Mouse (Mus musculus) limb, embryonic 13.5 days (tissue): ENCODE measurements around the gene Nxph4. TPM values are rescaled to one million over a fixed set of nuclear protein-coding genes. Genes with fewer than 3 reads are reported as not detected.

Experiments used
- ATAC-seq: fragments of 200-750 bp; cut with Nextera tagmentation; 2 replicates; pipeline ENCODE4 v1.8.0; 2017; ENCODE audit warnings: low read depth, moderate number of reproducible peaks, moderate TSS enrichment; ENCODE audit not compliant: low FRiP score
- H3K27ac ChIP-seq: fragments of 300-500 bp; sonication (generic); 2 replicates; pipeline ENCODE4 v1.5.1; 2015; ENCODE audit warnings: inconsistent platforms, mild to moderate bottlenecking, moderate library complexity
- H3K27me3 ChIP-seq: fragments of 300-500 bp; sonication (generic); 2 replicates; pipeline ENCODE4 v1.6.1; 2015; ENCODE audit warnings: mild to moderate bottlenecking, inconsistent platforms
- H3K36me3 ChIP-seq: fragments of 300-500 bp; sonication (generic); 2 replicates; pipeline ENCODE4 v1.6.1; 2015; ENCODE audit warnings: inconsistent platforms, mild to moderate bottlenecking, moderate library complexity
- H3K4me1 ChIP-seq: fragments of 300-500 bp; sonication (generic); 2 replicates; pipeline ENCODE4 v1.6.1; 2015; ENCODE audit warnings: inconsistent platforms
- H3K4me2 ChIP-seq: fragments of 300-500 bp; sonication (generic); replicated peaks from 2 replicates; pipeline ENCODE4 v1.6.1; 2015; ENCODE audit warnings: inconsistent platforms, mild to moderate bottlenecking, moderate library complexity
- H3K4me3 ChIP-seq: fragments of 300-500 bp; sonication (generic); 2 replicates; pipeline ENCODE4 v1.5.1; 2015; ENCODE audit warnings: moderate library complexity, mild to moderate bottlenecking, inconsistent platforms
- H3K9ac ChIP-seq: fragments of 300-500 bp; sonication (generic); 2 replicates; pipeline ENCODE4 v1.6.1; 2015; ENCODE audit warnings: mild to moderate bottlenecking, inconsistent platforms
- H3K9me3 ChIP-seq: fragments of 300-500 bp; sonication (generic); 2 replicates; pipeline ENCODE4 v1.6.1; 2016; ENCODE audit warnings: inconsistent platforms
- WGBS: fragments of 180-500 bp; shearing (Covaris S2); methylation state at CpG from one replicate; pipeline ENCODE4 v1.1.7; 2015; 5-methylcytosine and 5-hydroxymethylcytosine counted together
- polyA plus RNA-seq: library from polyadenylated mRNA; unstranded; fragments of >200 nt; fragmentation: Nextera tagmentation; extraction: Ambion mirVana; gene quantifications from 2 replicates; pipeline ENCODE4 v1.2.1, GENCODE M21; 2015

Nxph4 gene
- polyA plus RNA-seq, 1 experiment from 2014 or later: 10.7 TPM

DNA sequence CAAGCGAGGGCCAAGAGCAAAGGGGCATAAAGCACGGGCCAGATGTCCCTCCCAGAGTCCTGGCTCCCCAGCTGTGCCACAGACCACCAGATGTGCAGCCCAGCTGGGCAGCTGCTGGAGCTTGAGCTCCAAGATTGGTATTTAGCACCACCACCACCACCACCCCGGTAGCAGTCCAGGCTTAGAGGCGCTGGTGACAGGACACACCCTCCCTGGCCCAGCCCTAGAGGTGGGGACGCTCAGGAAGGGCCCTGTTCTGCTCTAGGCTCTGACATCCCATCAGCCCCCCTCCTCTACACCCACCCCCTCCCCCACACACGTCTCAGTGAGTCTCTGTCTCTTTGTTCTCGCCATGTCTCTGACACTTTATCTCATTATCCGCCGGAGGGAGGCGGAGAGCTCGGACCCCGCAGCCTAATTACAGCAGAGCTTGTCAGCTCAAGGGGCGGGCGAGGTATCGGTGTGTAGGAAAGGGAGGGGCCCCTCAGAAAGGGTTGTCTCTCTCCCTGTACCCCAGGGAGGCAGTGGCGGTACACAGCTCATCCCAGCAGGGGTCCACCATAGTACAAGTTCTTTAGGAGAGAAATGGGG is 20.8 kb downstream of the Nxph4 start:
- peaks cover 16% of the 10 kb centered on the region for H3K36me3 ChIP-seq
- H3K27me3 ChIP-seq: peaks cover 94% of the 10 kb centered on the region
- peaks cover 84% of the 10 kb centered on the region for H3K4me1 ChIP-seq
- 0 out of 2 replicates have a peak overlapping the region, but pooled peaks have one; percentile 1 for H3K9ac ChIP-seq
- ATAC-seq: peak; percentile 10
- H3K4me2 ChIP-seq: peak overlapping the region; percentile 84
- no peak overlapping the region for H3K27ac ChIP-seq
- H3K4me3 ChIP-seq: peak overlapping the region; percentile 52
- no peaks in the 10 kb centered on the region for H3K9me3 ChIP-seq
- WGBS: 0% methylated on average over 15 of the region's 16 CpGs

DNA sequence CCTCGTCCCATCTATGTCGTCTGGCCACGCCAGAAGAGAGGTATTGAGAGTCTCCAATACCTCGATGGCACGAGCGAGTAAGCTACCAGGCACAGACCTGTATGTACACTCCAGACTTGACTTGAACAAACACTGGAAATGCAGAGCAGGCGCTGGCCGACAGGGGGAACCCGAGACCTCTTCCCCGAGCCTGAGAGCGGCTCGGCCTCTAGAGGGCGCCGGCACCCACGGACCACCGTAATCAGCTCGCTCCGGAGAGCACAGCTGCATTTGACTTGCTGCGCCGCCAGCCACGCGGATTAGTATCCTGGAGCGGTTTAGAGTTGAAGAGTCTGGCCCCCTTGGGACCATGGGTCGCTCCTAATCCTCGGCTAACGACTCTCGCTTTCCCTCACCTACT is 21.5 kb downstream of the Nxph4 start:
- Histone ChIP-seq H3K27me3 (peaks cover 94% of the 10 kb centered on the region), H3K4me1 (peaks cover 90% of the 10 kb centered on the region), H3K27ac (no peak overlapping the region), H3K4me2 (peak overlapping the region; percentile 84), H3K4me3 (peak overlapping the region; percentile 52), H3K36me3 (peaks cover 8% of the 10 kb centered on the region), H3K9ac (no peak overlapping the region), H3K9me3 (no peaks in the 10 kb centered on the region)
- peak; percentile 50 for ATAC-seq
- under 1% methylated on average over 27 of the region's 27 CpGs for WGBS

DNA sequence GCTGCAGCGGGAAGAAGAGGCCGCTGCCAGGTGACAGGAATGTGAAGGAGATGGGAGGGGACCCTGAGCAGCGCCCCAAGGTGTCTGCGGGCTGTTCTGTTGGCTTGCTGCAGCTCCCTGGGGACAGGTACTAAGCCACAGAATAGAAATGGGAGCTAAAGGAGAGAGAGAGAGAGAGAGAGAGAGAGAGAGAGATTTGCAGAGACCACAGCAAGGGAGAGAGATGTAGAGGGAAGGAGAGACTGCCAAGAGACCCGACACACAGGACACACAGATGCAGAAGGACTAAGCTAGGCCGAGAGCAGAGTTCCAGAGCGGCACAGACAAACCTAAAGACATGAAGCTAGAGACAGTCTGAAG is 22.1 kb downstream of the Nxph4 start:
- no peak for ATAC-seq
- WGBS: under 1% methylated on average over 7 of the region's 7 CpGs
- Histone ChIP-seq H3K9me3 (no peaks in the 10 kb centered on the region), H3K4me3 (peak overlapping the region; percentile 52), H3K9ac (peak overlapping the region; percentile 58), H3K27ac (no peak overlapping the region), H3K27me3 (peaks cover 94% of the 10 kb centered on the region), H3K36me3 (peaks cover 2% of the 10 kb centered on the region), H3K4me1 (peaks cover 87% of the 10 kb centered on the region), H3K4me2 (peak overlapping the region; percentile 84)

DNA sequence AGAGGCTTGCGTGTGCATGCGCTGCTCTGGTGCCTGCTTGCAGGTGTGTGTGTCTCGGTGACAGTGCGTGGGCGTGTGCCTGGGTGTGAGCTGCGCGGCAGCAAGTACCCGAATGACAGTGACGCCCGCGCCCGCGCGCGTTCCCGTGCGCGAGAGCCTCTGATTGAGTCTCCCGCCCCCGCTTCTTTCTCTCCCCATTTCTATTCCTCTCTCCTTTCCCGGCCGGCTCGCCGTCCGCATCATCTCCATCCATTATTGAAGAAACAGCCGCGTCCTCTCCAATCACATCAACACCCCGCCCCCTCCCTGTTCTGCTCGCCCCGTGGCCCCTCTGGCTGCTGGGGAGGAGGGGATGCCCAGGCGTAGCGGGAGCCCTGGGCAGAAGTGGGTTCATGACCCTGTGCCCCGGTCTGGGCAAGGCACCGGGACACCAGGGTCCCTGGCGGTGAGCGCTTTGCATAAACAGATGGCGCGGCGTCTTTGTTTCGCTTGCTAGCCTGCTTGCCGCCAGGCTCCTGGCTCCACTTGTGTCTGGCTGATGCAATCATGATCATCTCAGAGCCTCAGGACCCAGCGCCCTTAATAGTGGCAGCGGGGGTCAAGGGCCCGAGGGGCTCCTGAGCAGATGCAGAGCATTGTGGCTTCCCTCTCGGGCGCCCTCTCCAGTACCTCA is 22.6 kb downstream of the Nxph4 start:
- peak overlapping the region; percentile 52 for H3K4me3 ChIP-seq
- peaks cover 82% of the 10 kb centered on the region for H3K4me1 ChIP-seq
- H3K9me3 ChIP-seq: no peaks in the 10 kb centered on the region
- H3K27ac ChIP-seq: no peak overlapping the region
- WGBS: under 1% methylated on average over 32 of the region's 46 CpGs
- peak overlapping the region; percentile 84 for H3K4me2 ChIP-seq
- no peak for ATAC-seq
- peaks cover 94% of the 10 kb centered on the region for H3K27me3 ChIP-seq
- H3K9ac ChIP-seq: peak overlapping the region; percentile 58
- H3K36me3 ChIP-seq: no peaks in the 10 kb centered on the region

DNA sequence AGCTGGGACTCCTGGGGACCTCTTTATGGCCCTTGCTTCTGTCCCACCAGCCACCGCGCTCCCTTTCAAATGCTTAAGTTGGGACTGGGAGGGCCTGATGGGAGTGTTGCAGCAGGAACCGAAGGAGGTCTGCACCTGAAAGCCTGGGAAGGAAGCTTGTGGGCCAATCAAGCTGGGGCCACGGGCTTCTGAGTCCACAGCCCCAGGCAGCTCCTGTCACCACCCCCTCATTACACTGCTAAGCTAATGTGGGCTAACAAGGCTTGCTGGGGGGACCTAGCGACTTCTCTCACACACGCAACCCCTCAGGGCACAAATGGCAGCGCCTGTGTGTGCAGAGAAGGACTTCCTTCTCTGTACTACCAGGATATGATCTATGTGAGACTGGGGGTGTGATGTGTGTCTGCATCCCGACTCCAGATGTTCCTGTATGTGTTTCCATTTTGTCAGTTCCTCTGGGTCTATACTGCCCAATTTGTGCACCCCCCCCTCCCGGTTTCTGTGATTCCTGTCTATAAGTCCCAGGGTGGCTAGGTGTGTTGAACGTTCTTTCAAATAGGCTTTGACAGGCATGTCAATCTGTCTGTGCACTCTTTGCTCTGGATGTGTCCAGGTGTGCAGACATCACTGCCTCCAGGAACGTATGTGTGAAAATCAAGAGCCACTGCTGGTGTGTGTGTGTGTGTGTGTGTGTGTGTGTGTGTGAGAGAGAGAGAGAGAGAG is 23.3 kb downstream of the Nxph4 start:
- peaks cover 74% of the 10 kb centered on the region for H3K4me1 ChIP-seq
- ATAC-seq: no peak
- peak overlapping the region; percentile 52 for H3K4me3 ChIP-seq
- H3K36me3 ChIP-seq: no peaks in the 10 kb centered on the region; the same call in 1 of the 2 replicates
- peaks cover 93% of the 10 kb centered on the region for H3K27me3 ChIP-seq
- H3K9me3 ChIP-seq: no peaks in the 10 kb centered on the region
- H3K27ac ChIP-seq: no peak overlapping the region
- WGBS: 3% methylated on average over 11 of the region's 11 CpGs
- peak overlapping the region; percentile 84 for H3K4me2 ChIP-seq
- no peak overlapping the region for H3K9ac ChIP-seq

DNA sequence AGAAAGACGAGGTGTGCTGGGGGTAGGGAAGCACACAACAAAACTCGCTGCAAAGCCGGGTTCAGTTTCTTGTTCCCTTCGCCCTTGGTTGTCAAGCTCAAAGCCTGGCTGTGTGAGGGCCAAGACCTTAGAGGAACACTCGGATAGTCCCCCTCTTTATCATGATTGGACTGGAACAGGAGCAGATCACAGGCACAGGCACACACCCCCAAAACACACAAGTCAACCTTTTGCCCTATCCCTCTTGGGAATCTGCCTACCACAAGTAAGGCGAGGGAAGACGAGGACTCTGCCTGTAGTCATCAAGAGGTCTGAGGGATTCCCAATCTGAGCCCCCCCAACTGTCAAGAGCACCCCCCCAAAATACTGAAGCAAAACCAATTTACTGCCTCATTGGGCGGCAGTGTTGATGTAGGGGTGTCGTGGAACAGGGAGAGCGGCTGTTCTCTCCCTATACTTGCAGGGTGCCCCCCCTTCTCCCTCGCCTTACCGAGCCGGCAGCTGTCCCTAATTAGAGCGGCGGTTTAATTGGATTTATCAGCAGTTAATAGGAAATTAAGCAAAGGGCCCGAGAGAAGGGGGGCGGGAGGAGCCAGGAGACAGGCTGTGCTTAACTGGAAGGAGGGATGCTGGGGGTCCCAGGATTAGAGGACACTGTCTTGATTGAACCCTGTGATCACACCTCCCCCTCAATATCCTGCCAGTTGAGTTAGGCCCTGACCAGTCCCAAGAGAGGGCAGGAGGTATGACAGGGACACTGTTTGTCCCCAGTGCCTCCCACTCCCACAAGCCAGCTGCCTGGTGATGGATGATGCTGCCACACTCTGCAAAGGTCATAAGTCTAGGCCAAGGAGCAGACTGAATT is 24.3 kb downstream of the Nxph4 start:
- peaks cover 9% of the 10 kb centered on the region for H3K36me3 ChIP-seq

DNA sequence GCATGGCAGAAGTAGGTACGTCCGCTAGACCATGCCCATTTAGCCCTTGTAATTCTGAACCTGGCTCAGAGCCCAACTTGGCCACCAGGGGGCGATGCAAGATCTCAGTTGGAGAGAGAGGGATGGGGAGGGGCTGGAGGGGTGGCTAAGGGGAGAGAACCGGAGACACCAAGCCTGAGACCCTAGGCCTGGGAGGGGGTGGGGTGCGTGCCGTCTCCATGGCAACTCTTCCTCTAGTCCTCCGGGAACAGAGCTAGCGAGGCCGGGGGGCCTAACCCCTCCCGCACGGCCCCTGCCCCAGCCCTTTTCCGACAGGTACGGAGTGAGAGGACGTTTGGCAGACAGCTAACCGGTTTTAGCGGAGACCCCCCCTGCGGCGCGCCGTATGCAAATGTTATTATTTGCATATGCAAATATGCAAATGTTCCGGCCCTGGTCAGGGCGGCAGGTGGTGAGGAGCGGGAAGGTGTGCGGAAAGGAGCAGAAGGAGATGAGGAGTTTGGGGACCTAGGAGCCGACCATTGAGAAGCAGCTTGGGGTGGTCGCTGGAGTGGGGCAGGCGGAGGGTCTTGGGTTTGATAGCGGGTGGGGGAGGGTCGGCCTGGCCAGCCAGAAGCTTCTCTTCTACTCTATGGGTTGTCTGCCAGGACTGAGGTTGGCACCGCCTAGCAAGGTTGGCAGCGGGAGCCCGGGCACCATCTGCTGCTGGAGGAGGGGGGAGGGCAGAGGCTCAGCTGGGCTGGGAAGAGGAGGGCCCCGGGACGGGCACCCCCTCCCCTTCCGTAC is 25.1 kb downstream of the Nxph4 start:
- Histone ChIP-seq H3K27me3 (peaks cover 75% of the 10 kb centered on the region), H3K36me3 (peaks cover 17% of the 10 kb centered on the region), H3K27ac (no peak overlapping the region), H3K9me3 (no peaks in the 10 kb centered on the region), H3K4me2 (peak overlapping the region; percentile 72), H3K9ac (0 out of 2 replicates have a peak overlapping the region, but pooled peaks have one; percentile 25), H3K4me3 (peak overlapping the region; percentile 42), H3K4me1 (peaks cover 61% of the 10 kb centered on the region)
- WGBS: 0% methylated on average over 35 of the region's 35 CpGs
- peak; percentile 39 for ATAC-seq

More for the DNA sequence above, 24.3 kb downstream of the Nxph4 start:
- no peak overlapping the region for H3K27ac ChIP-seq
- WGBS: 7% methylated on average over 15 of the region's 17 CpGs
- no peak overlapping the region for H3K9ac ChIP-seq
- H3K27me3 ChIP-seq: peaks cover 83% of the 10 kb centered on the region
- H3K9me3 ChIP-seq: no peaks in the 10 kb centered on the region
- peak overlapping the region; percentile 84 for H3K4me2 ChIP-seq
- peaks cover 67% of the 10 kb centered on the region for H3K4me1 ChIP-seq
- H3K4me3 ChIP-seq: peak overlapping the region; percentile 42; the same call in 1 of the 2 replicates
- ATAC-seq: no peak

DNA sequence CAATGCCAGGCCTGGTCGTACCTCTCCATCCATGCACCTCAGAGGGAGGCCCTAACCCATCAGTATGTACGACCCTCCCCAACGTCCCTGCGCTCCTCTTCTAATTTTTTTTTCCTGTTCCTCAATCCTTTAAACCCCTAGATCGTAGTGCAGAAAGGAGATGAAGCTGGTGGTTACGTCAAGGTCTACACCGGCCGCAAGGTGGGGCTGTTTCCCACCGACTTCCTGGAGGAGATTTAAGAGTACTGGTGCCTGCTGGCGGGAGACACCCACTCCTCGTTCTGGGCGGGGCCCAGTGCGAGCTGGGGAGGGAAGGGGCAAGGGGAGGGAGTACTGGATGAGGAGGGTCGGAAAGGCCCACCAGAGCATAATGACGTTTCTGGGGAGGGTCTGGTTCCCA is 26.1 kb downstream of the Nxph4 start:
- WGBS: 2% methylated on average over 15 of the region's 15 CpGs
- H3K4me2 ChIP-seq: peak overlapping the region; percentile 72
- peak overlapping the region; percentile 42 for H3K4me3 ChIP-seq
- no peak for ATAC-seq
- H3K36me3 ChIP-seq: peaks cover 26% of the 10 kb centered on the region
- H3K27ac ChIP-seq: no peak overlapping the region
- 0 out of 2 replicates have a peak overlapping the region, but pooled peaks have one; percentile 45 for H3K9ac ChIP-seq
- H3K4me1 ChIP-seq: peaks cover 51% of the 10 kb centered on the region
- H3K27me3 ChIP-seq: peaks cover 65% of the 10 kb centered on the region
- no peaks in the 10 kb centered on the region for H3K9me3 ChIP-seq

DNA sequence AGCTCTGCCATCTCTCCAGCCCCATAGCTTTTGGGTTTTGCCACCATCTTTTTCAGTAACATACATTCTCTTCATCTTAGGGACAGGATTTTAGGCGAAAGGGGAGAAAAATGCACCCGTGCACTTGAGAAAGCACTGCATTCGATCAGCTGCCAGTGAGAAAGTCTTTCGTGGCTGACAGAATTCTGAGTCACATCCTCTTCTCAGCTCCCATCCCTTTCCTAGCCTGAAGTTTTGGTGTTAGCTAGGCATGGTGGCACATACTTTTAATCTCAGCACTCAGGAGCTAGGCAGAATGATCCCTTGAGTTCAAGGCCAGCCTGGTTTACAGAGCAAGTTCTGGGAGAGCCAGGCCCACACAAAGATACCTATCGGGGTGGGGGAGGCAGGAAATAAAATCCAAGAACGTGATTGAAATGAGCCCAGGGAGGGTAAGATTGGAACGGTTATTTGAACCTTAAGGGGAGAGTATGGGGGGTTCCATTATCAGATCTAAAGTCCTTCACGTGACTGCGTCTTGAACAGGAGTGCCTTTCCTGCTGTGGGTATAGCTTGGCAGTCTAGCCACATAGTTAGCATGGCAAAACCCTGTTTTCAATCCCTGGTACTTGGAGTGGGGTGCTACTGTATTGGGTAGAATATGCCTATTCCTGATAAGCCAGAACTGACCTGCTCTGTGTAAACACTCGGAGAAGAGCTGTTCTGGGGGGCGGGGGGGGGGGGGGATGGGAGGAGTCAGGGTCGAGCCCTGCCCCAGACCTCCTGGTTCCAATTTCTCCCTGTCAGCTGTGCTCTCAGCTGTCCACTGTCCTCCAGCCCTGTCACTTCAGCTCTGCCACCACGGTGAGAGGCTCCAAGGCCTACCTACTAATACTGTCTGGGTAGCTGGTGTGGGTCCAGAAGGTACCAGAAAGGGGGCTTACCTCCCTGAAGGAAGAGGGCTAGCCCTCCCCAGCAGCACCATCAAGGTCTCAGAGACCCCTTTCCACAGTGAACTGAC is 33.2 kb downstream of the Nxph4 start, which contains the start of gene Stac3:
TSS of gene Stac3 (plus strand) at position 793 of the 1,000 bp plus-strand sequence.
- no peak within 1 kb of the TSS for H3K27ac ChIP-seq
- peaks cover under 1% of the 10 kb centered on the region; the same call in 1 of the 2 replicates for H3K27me3 ChIP-seq
- no peak within 1 kb of the TSS; the same call in 1 of the 2 replicates for H3K4me2 ChIP-seq
- WGBS: 67% methylated on average over 13 of the region's 13 CpGs
- H3K4me1 ChIP-seq: 0 out of 2 replicates have a peak, but pooled peaks cover 4% of the 10 kb centered on the region
- no peak within 1 kb of the TSS for H3K4me3 ChIP-seq
- H3K36me3 ChIP-seq: peaks cover 74% of the 10 kb centered on the region
- 0 out of 2 replicates have a peak within 1 kb of the TSS, but pooled peaks have one; percentile 4 for H3K9ac ChIP-seq
- no peaks in the 10 kb centered on the region for H3K9me3 ChIP-seq
- ATAC-seq: peak; percentile 58; the same call in 1 of the 2 replicates

DNA sequence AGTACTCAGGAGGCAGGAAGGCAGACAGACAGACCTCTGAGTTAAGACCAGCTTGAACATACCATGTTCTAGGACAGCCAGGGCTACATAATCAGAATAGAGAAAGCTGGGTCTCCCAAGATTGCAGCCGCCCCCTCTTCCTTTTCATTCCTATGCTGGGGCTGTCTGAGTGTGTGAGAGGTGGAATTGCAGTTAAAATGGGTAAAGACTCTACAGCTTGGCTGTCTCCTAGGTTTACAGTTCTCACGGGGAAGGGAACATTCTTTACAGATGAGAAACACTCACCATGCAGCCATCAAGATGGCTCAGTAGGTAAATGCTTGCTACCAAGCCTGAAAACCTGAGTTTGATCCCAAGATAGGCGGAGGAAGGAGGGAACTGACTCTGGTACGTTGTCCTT is 34.3 kb downstream of the Nxph4 start:
- H3K36me3 ChIP-seq: peaks cover 74% of the 10 kb centered on the region
- 0 out of 2 replicates have a peak, but pooled peaks cover 4% of the 10 kb centered on the region for H3K4me1 ChIP-seq
- 0 out of 2 replicates have a peak, but pooled peaks cover 3% of the 10 kb centered on the region for H3K9me3 ChIP-seq
- H3K27me3 ChIP-seq: no peaks in the 10 kb centered on the region
- WGBS: 78% methylated on average over 4 of the region's 4 CpGs
- H3K4me2 ChIP-seq: no peak overlapping the region
- H3K27ac ChIP-seq: no peak overlapping the region
- H3K4me3 ChIP-seq: no peak overlapping the region
- H3K9ac ChIP-seq: no peak overlapping the region
- ATAC-seq: no peak
